ENCODE assay signal across 23 mouse cellular contexts in genomic region chr8:119716730-119717299, GRCm38 (mm10). TPM values are rescaled to one million over a fixed set of nuclear protein-coding genes. Genes with fewer than 3 reads are reported as not detected.
DNase-seq lines count a peak whose midpoint lies in the region; ATAC-seq and TF ChIP-seq lines count a peak whose summit lies in the region.
"Had no signal": no experiment of that assay in that cellular context is flagged by ENCODE, and none has a peak within 500 bp of the region (broad histone marks: within the 10 kb centered on the region; RNA-seq: fewer than 3 reads in every experiment).

No protein-coding gene starts in this region.

- no peaks in the 10 kb centered on the region for H3K36me3 ChIP-seq in forebrain, embryonic 10.5 days (replicated peaks)
- H3K36me3 ChIP-seq in forebrain, embryonic 14.5 days (ENCODE audit: control insufficient read depth, insufficient read depth, low read length), result no peaks in the 10 kb centered on the region
- no peaks in the 10 kb centered on the region for H3K36me3 ChIP-seq in small intestine, adult 2 months (ENCODE audit: control insufficient read depth, insufficient read depth, low read length)
- H3K36me3 ChIP-seq: forebrain, embryonic 12.5 days; G1E; hindbrain, embryonic 10.5 days; midbrain, embryonic 12.5 days; neural tube, embryonic 13.5 days had no signal

- H3K4me3 ChIP-seq in forebrain, embryonic 10.5 days, result no peak overlapping the region
- H3K4me3 ChIP-seq in forebrain, embryonic 14.5 days (ENCODE audit: low read depth, low read length), result no peak overlapping the region
- no peak overlapping the region for H3K4me3 ChIP-seq in small intestine, adult 2 months (ENCODE audit: low read depth, low read length)
- H3K4me3 ChIP-seq: forebrain, embryonic 12.5 days; hindbrain, embryonic 10.5 days; midbrain, embryonic 12.5 days; neural tube, embryonic 13.5 days had no signal

- peaks cover 16% of the 10 kb centered on the region for H3K4me1 ChIP-seq in forebrain, embryonic 10.5 days
- H3K4me1 ChIP-seq in forebrain, embryonic 14.5 days (ENCODE audit: control insufficient read depth, insufficient read depth, low read length), result no peaks in the 10 kb centered on the region
- H3K4me1 ChIP-seq in small intestine, adult 2 months (ENCODE audit: control insufficient read depth, insufficient read depth, insufficient read length, low read length), result peaks cover 18% of the 10 kb centered on the region; the same call in 1 of the 2 replicates
- H3K4me1 ChIP-seq: forebrain, embryonic 12.5 days; midbrain, embryonic 12.5 days had no signal

- H3K9me3 ChIP-seq in forebrain, embryonic 10.5 days, result no peaks in the 10 kb centered on the region
- H3K9me3 ChIP-seq in forebrain, embryonic 14.5 days (replicated peaks; ENCODE audit: control insufficient read depth, low read length), result no peaks in the 10 kb centered on the region
- H3K9me3 ChIP-seq: forebrain, embryonic 12.5 days; G1E; hindbrain, embryonic 10.5 days; midbrain, embryonic 12.5 days; neural tube, embryonic 13.5 days had no signal

- H3K27me3 ChIP-seq in forebrain, embryonic 10.5 days (ENCODE audit: poor library complexity, severe bottlenecking), result 0 out of 2 replicates have a peak, but pooled peaks cover 3% of the 10 kb centered on the region
- H3K27me3 ChIP-seq in forebrain, embryonic 14.5 days (replicated peaks; ENCODE audit: control insufficient read depth, insufficient read depth, low read length), result no peaks in the 10 kb centered on the region
- H3K27me3 ChIP-seq in small intestine, adult 2 months (ENCODE audit: control insufficient read depth, insufficient read depth, low read length), result no peaks in the 10 kb centered on the region
- H3K27me3 ChIP-seq: forebrain, embryonic 12.5 days had no signal

- 0 out of 2 replicates have a peak overlapping the region, but pooled peaks have one; percentile 5 for H3K27ac ChIP-seq in forebrain, embryonic 10.5 days
- no peak overlapping the region for H3K27ac ChIP-seq in forebrain, embryonic 14.5 days (ENCODE audit: low read depth, low read length)
- H3K27ac ChIP-seq in small intestine, adult 2 months (ENCODE audit: insufficient read depth, low read depth, low read length), result peak overlapping the region; percentile 22; the same call in 1 of the 2 replicates
- H3K27ac ChIP-seq: forebrain, embryonic 12.5 days; hindbrain, embryonic 10.5 days; hindbrain, postnatal 0 days; macrophage; midbrain, embryonic 12.5 days; neural tube, embryonic 13.5 days had no signal

- no peak for ATAC-seq in forebrain, embryonic 14.5 days
- ATAC-seq: CD4-positive, CD25-positive, alpha-beta regulatory T cell, adult 4 months; hindbrain, postnatal 0 days had no signal

- no peak for DNase-seq in forebrain, embryonic 10.5 days (ENCODE audit: extremely low spot score, low spot score)
- DNase-seq in forebrain, embryonic 14.5 days (ENCODE audit: low spot score), result no peak
- DNase-seq in lung, postnatal 36 days, result peak; percentile 40
- DNase-seq in lung, postnatal 10 days, result no peak
- no peak for DNase-seq in kidney, adult 8-10 months
- DNase-seq in thymus, adult 18-20 months, result no peak
- DNase-seq: adrenal gland, postnatal 14 days; cerebellum, adult 11 months; cerebellum, postnatal 10 days; gastrocnemius, postnatal 36 days; kidney, adult 2 months; kidney, postnatal 36 days; left cerebral cortex, postnatal 4 days had no signal

- TF ChIP-seq CTCF in small intestine, adult 2 months (IDR thresholded peaks at IDR 0.05; ENCODE audit: extremely low read depth, insufficient read length, insufficient replicate concordance, low read depth, low read length), result no peak

- no peak overlapping the region for H3K9ac ChIP-seq in forebrain, embryonic 14.5 days (ENCODE audit: low read length)
- H3K9ac ChIP-seq: forebrain, embryonic 12.5 days; midbrain, embryonic 12.5 days; neural tube, embryonic 13.5 days had no signal

- TF ChIP-seq POLR2A in small intestine, adult 2 months (IDR thresholded peaks at IDR 0.05; ENCODE audit: low read depth, low read length), result no peak

- H3K4me2 ChIP-seq in forebrain, embryonic 14.5 days (ENCODE audit: low read length), result no peak overlapping the region
- H3K4me2 ChIP-seq: forebrain, embryonic 12.5 days; midbrain, embryonic 12.5 days; neural tube, embryonic 13.5 days had no signal

RNA-seq across cellular contexts. Expression of gene Atp2c2, which starts 17.0 kb away (rescaled TPM):
- polyA plus RNA-seq in forebrain, embryonic 10.5 days (2016; fragmentation: Nextera tagmentation; extraction: Ambion mirVana), result 1.5 and 1.6 TPM in 2 replicates
- polyA plus RNA-seq in forebrain, embryonic 14.5 days (2014; fragmentation: Nextera tagmentation; extraction: Ambion mirVana), result 0.05 TPM in 1 of 2 replicates, not detected in the other
- 3.0 and 4.8 TPM in 2 replicates for polyA plus RNA-seq in small intestine, adult 2 months (2012; rRNA removed)
- polyA plus RNA-seq: G1E; liver, adult 2 months; macrophage had no signal

RNA-seq across cellular contexts. Expression of gene Wfdc1, which starts 50.6 kb away (rescaled TPM):
- 2.7 and 3.7 TPM in 2 replicates for polyA plus RNA-seq in forebrain, embryonic 10.5 days (2016; fragmentation: Nextera tagmentation; extraction: Ambion mirVana)
- polyA plus RNA-seq in forebrain, embryonic 14.5 days (2014; fragmentation: Nextera tagmentation; extraction: Ambion mirVana), result 3.7 and 4.5 TPM in 2 replicates
- polyA plus RNA-seq in small intestine, adult 2 months (2012; rRNA removed), result 33.8 and 34.5 TPM in 2 replicates
- polyA plus RNA-seq: CD4-positive, CD25-positive, alpha-beta regulatory T cell, adult 4 months; G1E; macrophage had no signal
